Mouse (Mus musculus) ovary, adult 18-20 months (tissue): Measurements from ENCODE around the gene Rbm18.
"Not testable (repeated sequence)": the region's sequence is repeated elsewhere in the genome, so short reads cannot be mapped to it uniquely, and the experiment has no call there.

ENCODE experiments used
- DNase-seq: peaks from one replicate; pipeline ENCODE4 v3.0.0; 2022; ENCODE audit warnings: low spot score, mixed read lengths

Gene Rbm18

GRCm38 (mm10) chr2:36136300-36136941, at the start of gene Rbm18, which contains the start of gene Mrrf:
Gene Rbm18 (minus strand): TSS chr2:36136773.
Gene Mrrf (plus strand): TSS chr2:36136389.
- peak; percentile 85 for DNase-seq

- DNase-seq = no peak
Observed at GRCm38 (mm10) chr2:36184876-36185275, 48.3 kb upstream of the Rbm18 start.

GRCm38 (mm10) chr2:36184192-36184591, 47.6 kb upstream of the Rbm18 start:
- no peak for DNase-seq

- DNase-seq = no peak
Observed at GRCm38 (mm10) chr2:36183278-36183677, 46.7 kb upstream of the Rbm18 start.

- not testable (repeated sequence) for DNase-seq
Observed at GRCm38 (mm10) chr2:36181587-36182368, 45.2 kb upstream of the Rbm18 start.

GRCm38 (mm10) chr2:36179487-36179886, 42.9 kb upstream of the Rbm18 start:
- no peak for DNase-seq

- DNase-seq = no peak
Observed at GRCm38 (mm10) chr2:36172574-36172973, 36.0 kb upstream of the Rbm18 start.

GRCm38 (mm10) chr2:36172136-36172535, 35.6 kb upstream of the Rbm18 start:
- no peak for DNase-seq

GRCm38 (mm10) chr2:36169176-36169575, 32.6 kb upstream of the Rbm18 start:
- DNase-seq = no peak

GRCm38 (mm10) chr2:36167990-36168618, 31.5 kb upstream of the Rbm18 start:
- peak; percentile 24 for DNase-seq

- no peak for DNase-seq
Observed at GRCm38 (mm10) chr2:36159336-36159735, 22.8 kb upstream of the Rbm18 start.

- no peak for DNase-seq
Observed at GRCm38 (mm10) chr2:36157461-36157860, 20.9 kb upstream of the Rbm18 start.

- not testable (repeated sequence) for DNase-seq
Observed at GRCm38 (mm10) chr2:36152401-36152800, 15.8 kb upstream of the Rbm18 start.

GRCm38 (mm10) chr2:36148876-36149365, 12.3 kb upstream of the Rbm18 start:
- DNase-seq = no peak

GRCm38 (mm10) chr2:36139096-36139495, 2.5 kb upstream of the Rbm18 start:
- no peak for DNase-seq

GRCm38 (mm10) chr2:36135887-36136286, 686 bp downstream of the Rbm18 start:
- no peak for DNase-seq

- DNase-seq = no peak
Observed at GRCm38 (mm10) chr2:36129051-36129450, 7.5 kb downstream of the Rbm18 start.

GRCm38 (mm10) chr2:36127973-36128372, 8.6 kb downstream of the Rbm18 start:
- DNase-seq = no peak

- DNase-seq = no peak
Observed at GRCm38 (mm10) chr2:36126795-36127429, 9.7 kb downstream of the Rbm18 start.

GRCm38 (mm10) chr2:36112632-36113031, 23.9 kb downstream of the Rbm18 start:
- no peak for DNase-seq

GRCm38 (mm10) chr2:36108615-36109014, 28.0 kb downstream of the Rbm18 start:
- no peak for DNase-seq
